Mouse (Mus musculus): ENCODE data around the gene Ankrd22.

The Ankrd22 gene

GRCm38 (mm10) chr19:34074239-34074638 is 91.6 kb downstream of the Ankrd22 start:
- DNase-seq, result no peak

Measured in kidney, adult 9 months (tissue).